Mouse (Mus musculus) WW6 (cell line): Measurements from ENCODE around the gene Cpt1c.

Experiments
- DNase-seq: peaks from one replicate; pipeline ENCODE4 v3.0.0-alpha.2; 2013; ENCODE audit warnings: low read depth, low spot score

The Cpt1c gene

GRCm38 (mm10) chr7:44918219-44918618, 56.4 kb downstream of the Cpt1c start:
- DNase-seq = no peak

GRCm38 (mm10) chr7:44916881-44917280, 57.8 kb downstream of the Cpt1c start:
- DNase-seq = no peak

- DNase-seq = no peak
Measured at GRCm38 (mm10) chr7:44916191-44916590, 58.5 kb downstream of the Cpt1c start.

- no peak for DNase-seq
Measured at GRCm38 (mm10) chr7:44915314-44915713, 59.3 kb downstream of the Cpt1c start.

- DNase-seq = no peak
Measured at GRCm38 (mm10) chr7:44914396-44914795, 60.3 kb downstream of the Cpt1c start.
